In genomic region chr14:60843596-60843995, GRCm38 (mm10) we compare ENCODE assay signal across 24 mouse cellular contexts.
"Had no signal": no experiment of that assay in that cellular context is flagged by ENCODE, and none has a peak within 500 bp of the region (broad histone marks: within the 10 kb centered on the region; RNA-seq: fewer than 3 reads in every experiment).

No protein-coding gene starts in this region.

- H3K4me3 ChIP-seq: gastrocnemius, adult 2 months; heart, adult 2 months; heart, embryonic 12.5 days; hindbrain, embryonic 10.5 days; hindbrain, embryonic 12.5 days; intestine, embryonic 15.5 days; layer of hippocampus, adult 2 months; limb, embryonic 10.5 days; limb, embryonic 12.5 days had no signal

- H3K4me2 ChIP-seq: heart, embryonic 12.5 days; hindbrain, embryonic 12.5 days; hindbrain, embryonic 14.5 days; intestine, embryonic 15.5 days; limb, embryonic 12.5 days had no signal

- H3K9me3 ChIP-seq: heart, embryonic 12.5 days; hindbrain, embryonic 10.5 days; hindbrain, embryonic 12.5 days; intestine, embryonic 15.5 days; limb, embryonic 10.5 days; limb, embryonic 12.5 days had no signal

- H3K9ac ChIP-seq: heart, embryonic 12.5 days; hindbrain, embryonic 12.5 days; hindbrain, embryonic 14.5 days; intestine, embryonic 15.5 days; limb, embryonic 12.5 days had no signal

- DNase-seq: gastrocnemius, adult 2 months; gastrocnemius, postnatal 10 days; gastrocnemius, postnatal 25 days; heart, adult 2 months; heart, postnatal 10 days; heart, postnatal 4 days; kidney, adult 18-20 months; kidney, adult 8-10 months; kidney, postnatal 10 days; kidney, postnatal 25 days; kidney, postnatal 4 days; layer of hippocampus, postnatal 36 days had no signal

- H3K27ac ChIP-seq: gastrocnemius, adult 2 months; heart, adult 2 months; hindbrain, embryonic 10.5 days; hindbrain, embryonic 12.5 days; hindbrain, embryonic 14.5 days; intestine, embryonic 15.5 days; layer of hippocampus, adult 2 months; limb, embryonic 10.5 days; limb, embryonic 12.5 days had no signal

- H3K4me1 ChIP-seq: intestine, embryonic 15.5 days had no signal

- ATAC-seq: forebrain, embryonic 16.5 days; hindbrain, embryonic 16.5 days; inflammation-experienced regulatory T-cells, adult 6 months; intestine, embryonic 15.5 days; intestine, postnatal 0 days had no signal

- H3K27me3 ChIP-seq: hindbrain, embryonic 12.5 days; intestine, embryonic 15.5 days; limb, embryonic 12.5 days had no signal
